Mouse (Mus musculus): ENCODE measurements around the gene Tuba1c. TPM values are rescaled to one million over a fixed set of nuclear protein-coding genes. Genes with fewer than 3 reads are reported as not detected.

Gene Tuba1c
- polyA plus RNA-seq, 1 experiment: 12.6 TPM

DNA sequence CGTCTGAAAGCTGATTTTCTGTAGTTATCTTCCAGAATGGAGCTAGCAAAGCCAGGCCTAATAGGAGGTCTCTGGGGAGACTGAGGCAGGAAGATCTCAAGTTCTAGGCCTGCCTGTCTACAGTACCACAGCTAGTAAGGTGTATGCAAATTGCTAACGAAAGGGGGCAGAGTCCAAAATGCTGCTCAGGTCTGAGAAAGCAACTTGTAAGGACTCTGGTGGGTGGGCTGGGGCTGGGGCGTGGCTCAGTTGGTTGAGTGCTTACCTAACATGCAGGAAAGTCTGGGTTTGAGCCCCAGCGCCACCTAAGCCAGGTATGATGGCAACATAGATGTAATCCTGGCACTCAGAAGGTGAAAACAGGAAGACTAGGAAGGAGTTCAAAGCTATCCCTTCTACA is 9.5 kb upstream of the Tuba1c start:
- Histone ChIP-seq H3K36me3 (ENCODE audit: control insufficient read depth) (no peaks in the 10 kb centered on the region), H3K4me1 (ENCODE audit: control insufficient read depth) (peaks cover 3% of the 10 kb centered on the region), H3K27me3 (ENCODE audit: control insufficient read depth) (peaks cover 11% of the 10 kb centered on the region), H3K9me3 (ENCODE audit: control insufficient read depth, low read length) (peaks cover 3% of the 10 kb centered on the region; the same call in 1 of the 2 replicates), H3K4me3 (replicated peaks) (no peak overlapping the region)
- no peak for TF ChIP-seq TAL1 (IDR thresholded peaks at IDR 0.05; ENCODE audit: low read length)
- TF ChIP-seq GATA1 (IDR thresholded peaks at IDR 0.05; ENCODE audit: low read length): no peak

DNA sequence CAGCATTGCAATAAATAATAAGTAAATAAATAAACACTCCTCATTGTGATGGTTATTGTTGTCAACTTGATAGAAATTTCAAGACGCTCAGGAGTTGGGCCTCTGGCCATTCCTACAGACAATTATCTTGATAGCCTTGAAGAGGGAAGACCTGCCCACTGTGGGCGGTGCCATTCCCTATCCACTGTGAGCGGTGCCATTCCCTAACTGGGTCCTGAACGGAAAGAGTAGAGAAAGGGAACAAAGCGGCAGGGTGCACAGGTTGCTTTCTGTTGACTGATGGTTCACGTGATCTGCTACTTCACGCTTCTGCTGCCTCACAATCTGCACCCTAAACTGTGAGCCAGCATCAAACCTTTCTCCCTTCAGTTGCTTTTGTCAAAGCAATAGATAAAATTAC is 8.4 kb upstream of the Tuba1c start:
- Histone ChIP-seq H3K36me3 (ENCODE audit: control insufficient read depth) (no peaks in the 10 kb centered on the region), H3K27me3 (ENCODE audit: control insufficient read depth) (peaks cover 13% of the 10 kb centered on the region), H3K9me3 (ENCODE audit: control insufficient read depth, low read length) (peaks cover 3% of the 10 kb centered on the region; the same call in 1 of the 2 replicates), H3K4me3 (replicated peaks) (no peak overlapping the region), H3K4me1 (ENCODE audit: control insufficient read depth) (peaks cover 7% of the 10 kb centered on the region)
- TF ChIP-seq GATA1 (IDR thresholded peaks at IDR 0.05; ENCODE audit: low read length): no peak
- TF ChIP-seq TAL1 (IDR thresholded peaks at IDR 0.05; ENCODE audit: low read length): no peak

- Histone ChIP-seq H3K27me3 (ENCODE audit: control insufficient read depth) (peaks cover 8% of the 10 kb centered on the region), H3K9me3 (ENCODE audit: control insufficient read depth, low read length) (peaks cover 3% of the 10 kb centered on the region; the same call in 1 of the 2 replicates), H3K4me3 (replicated peaks) (no peak overlapping the region), H3K36me3 (ENCODE audit: control insufficient read depth) (no peaks in the 10 kb centered on the region), H3K4me1 (ENCODE audit: control insufficient read depth) (peaks cover 32% of the 10 kb centered on the region)
- TF ChIP-seq GATA1 (IDR thresholded peaks at IDR 0.05; ENCODE audit: low read length) (no peak), TAL1 (IDR thresholded peaks at IDR 0.05; ENCODE audit: low read length) (no peak)
These were observed 4.9 kb upstream of the Tuba1c start for GRCm38 (mm10) chr15:99024668-99025314.

GRCm38 (mm10) chr15:99025414-99025813 is 4.3 kb upstream of the Tuba1c start:
- peaks cover 8% of the 10 kb centered on the region for H3K27me3 ChIP-seq (ENCODE audit: control insufficient read depth)
- TF ChIP-seq TAL1 (IDR thresholded peaks at IDR 0.05; ENCODE audit: low read length): no peak
- TF ChIP-seq GATA1 (IDR thresholded peaks at IDR 0.05; ENCODE audit: low read length): no peak
- H3K9me3 ChIP-seq (ENCODE audit: control insufficient read depth, low read length): peaks cover 3% of the 10 kb centered on the region; the same call in 1 of the 2 replicates
- no peak overlapping the region for H3K4me3 ChIP-seq (replicated peaks)
- no peaks in the 10 kb centered on the region for H3K36me3 ChIP-seq (ENCODE audit: control insufficient read depth)
- H3K4me1 ChIP-seq (ENCODE audit: control insufficient read depth): peaks cover 33% of the 10 kb centered on the region

DNA sequence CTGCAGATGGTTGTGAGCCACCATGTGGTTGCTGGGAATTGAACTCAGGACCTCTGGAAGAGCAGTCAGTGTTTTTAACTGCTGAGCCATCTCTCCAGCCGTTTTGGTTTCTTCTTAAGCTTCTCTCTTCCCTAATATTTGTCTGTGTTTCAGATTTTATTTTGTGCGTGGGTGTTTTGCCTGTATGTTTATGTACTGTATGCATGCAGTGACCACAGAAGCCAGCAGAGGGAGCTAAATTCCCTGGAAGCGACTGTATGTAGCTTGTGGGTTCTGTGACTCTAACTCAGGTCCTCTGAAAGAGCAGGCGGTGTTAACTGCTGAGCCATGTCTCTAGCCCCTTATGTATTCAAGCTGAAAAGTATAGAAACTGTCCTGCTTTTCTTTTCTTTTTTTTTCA is 3.4 kb upstream of the Tuba1c start:
- no peak overlapping the region for H3K4me3 ChIP-seq (replicated peaks)
- no peak for TF ChIP-seq GATA1 (IDR thresholded peaks at IDR 0.05; ENCODE audit: low read length)
- TF ChIP-seq TAL1 (IDR thresholded peaks at IDR 0.05; ENCODE audit: low read length): no peak
- peaks cover 33% of the 10 kb centered on the region for H3K4me1 ChIP-seq (ENCODE audit: control insufficient read depth)
- peaks cover 8% of the 10 kb centered on the region for H3K27me3 ChIP-seq (ENCODE audit: control insufficient read depth)
- H3K9me3 ChIP-seq (ENCODE audit: control insufficient read depth, low read length): peaks cover 1% of the 10 kb centered on the region; the same call in 1 of the 2 replicates
- peaks cover 2% of the 10 kb centered on the region for H3K36me3 ChIP-seq (ENCODE audit: control insufficient read depth)

DNA sequence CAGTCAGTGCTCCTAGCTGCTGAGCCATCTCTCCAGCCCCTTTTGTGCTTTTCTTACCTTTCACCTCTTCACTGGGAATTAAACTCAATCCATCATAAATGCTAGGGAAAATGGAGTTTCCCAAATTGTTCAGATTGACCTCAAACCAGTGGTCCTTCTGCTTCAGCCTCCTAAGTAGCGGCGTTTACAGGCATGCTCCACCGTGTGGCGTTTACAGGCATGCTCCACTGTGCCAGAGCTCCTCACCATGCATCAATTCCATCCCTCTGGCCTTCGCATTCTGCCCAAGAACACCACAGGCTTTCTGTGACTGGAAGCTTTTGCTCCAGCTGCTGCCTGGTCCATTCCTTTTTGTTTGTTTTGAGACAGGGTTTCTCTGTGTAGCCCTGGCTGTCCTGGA is 2.6 kb upstream of the Tuba1c start:
- H3K9me3 ChIP-seq (ENCODE audit: control insufficient read depth, low read length): no peaks in the 10 kb centered on the region
- peaks cover 8% of the 10 kb centered on the region for H3K27me3 ChIP-seq (ENCODE audit: control insufficient read depth)
- peaks cover 36% of the 10 kb centered on the region for H3K4me1 ChIP-seq (ENCODE audit: control insufficient read depth)
- H3K36me3 ChIP-seq (ENCODE audit: control insufficient read depth): peaks cover 11% of the 10 kb centered on the region
- no peak overlapping the region for H3K4me3 ChIP-seq (replicated peaks)
- no peak for TF ChIP-seq GATA1 (IDR thresholded peaks at IDR 0.05; ENCODE audit: low read length)
- no peak for TF ChIP-seq TAL1 (IDR thresholded peaks at IDR 0.05; ENCODE audit: low read length)

DNA sequence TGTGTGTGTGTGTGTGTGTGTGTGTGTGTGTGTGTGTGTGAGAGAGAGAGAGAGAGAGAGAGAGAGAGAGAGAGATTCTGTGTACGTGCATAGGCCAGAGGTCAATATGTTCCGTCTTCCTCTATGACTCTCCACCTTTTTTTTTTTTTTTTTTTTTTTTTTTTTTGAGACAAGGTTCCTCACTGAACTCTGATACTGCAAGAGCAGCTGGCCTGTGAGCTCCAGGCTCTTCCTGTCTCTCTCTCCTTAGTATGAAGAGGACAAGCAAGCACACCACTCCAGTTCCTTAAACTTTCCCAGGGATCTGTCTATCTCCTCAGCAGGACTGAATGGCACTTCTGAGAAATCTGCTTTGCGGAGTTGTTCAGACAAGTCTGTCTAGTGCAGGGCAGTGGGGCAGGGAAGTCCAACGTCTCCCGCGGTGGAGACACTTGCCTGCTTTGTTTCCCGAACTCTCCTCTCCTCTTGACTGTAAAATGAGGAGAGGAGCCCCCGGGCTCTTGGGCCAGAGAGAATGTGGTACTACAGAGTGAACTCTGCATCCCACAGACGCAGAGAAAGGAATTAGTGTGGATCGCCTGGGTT is 725 bp upstream of the Tuba1c start:
- peaks cover 54% of the 10 kb centered on the region for H3K4me1 ChIP-seq (ENCODE audit: control insufficient read depth)
- H3K9me3 ChIP-seq (ENCODE audit: control insufficient read depth, low read length): no peaks in the 10 kb centered on the region
- peak overlapping the region; percentile 70 for H3K4me3 ChIP-seq (replicated peaks)
- peaks cover 5% of the 10 kb centered on the region for H3K27me3 ChIP-seq (ENCODE audit: control insufficient read depth)
- peaks cover 29% of the 10 kb centered on the region for H3K36me3 ChIP-seq (ENCODE audit: control insufficient read depth)
- TF ChIP-seq GATA1 (IDR thresholded peaks at IDR 0.05; ENCODE audit: low read length): no peak
- TF ChIP-seq TAL1 (IDR thresholded peaks at IDR 0.05; ENCODE audit: low read length): no peak

DNA sequence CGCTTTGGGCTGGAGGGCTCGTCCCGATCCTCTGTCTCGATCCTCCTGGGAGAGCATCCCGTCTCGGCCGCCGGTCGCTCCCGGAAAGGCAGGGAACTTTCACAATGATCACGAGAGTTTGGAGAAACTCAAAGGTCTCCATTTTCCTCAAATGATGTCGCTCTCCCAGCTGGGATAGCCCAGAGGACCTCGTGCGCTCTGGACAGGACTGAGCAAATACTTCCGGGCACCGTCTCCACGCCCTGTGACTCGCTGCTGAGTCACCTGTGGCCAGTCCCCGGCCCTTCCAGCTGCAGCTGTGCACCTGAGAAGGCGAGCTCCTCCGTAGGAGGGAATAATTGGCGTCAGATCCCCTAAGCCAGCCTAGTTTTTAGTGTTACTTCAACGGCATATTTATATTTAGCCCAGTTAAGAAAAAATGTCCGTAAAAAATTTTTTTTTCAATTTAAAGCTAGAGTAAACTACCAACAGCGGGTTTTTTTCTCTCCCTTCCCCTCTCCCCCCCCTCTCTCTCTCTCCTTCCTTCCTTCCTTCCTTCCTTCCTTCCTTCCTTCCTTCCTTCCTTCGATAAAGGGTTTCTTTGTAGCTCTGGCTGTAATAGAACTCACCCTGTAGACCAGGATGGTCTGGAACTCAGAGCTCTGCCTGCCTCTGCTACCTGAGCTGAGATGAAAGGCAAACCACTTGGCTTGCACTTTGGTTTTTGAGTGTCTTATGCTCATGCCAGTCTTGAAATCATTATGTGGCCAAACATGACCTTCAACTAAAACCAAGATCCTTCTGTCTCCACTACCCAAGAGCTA is 1.1 kb downstream of the Tuba1c start:
- peaks cover 45% of the 10 kb centered on the region for H3K36me3 ChIP-seq (ENCODE audit: control insufficient read depth)
- H3K27me3 ChIP-seq (ENCODE audit: control insufficient read depth): no peaks in the 10 kb centered on the region
- H3K4me1 ChIP-seq (ENCODE audit: control insufficient read depth): peaks cover 60% of the 10 kb centered on the region
- no peaks in the 10 kb centered on the region for H3K9me3 ChIP-seq (ENCODE audit: control insufficient read depth, low read length)
- TF ChIP-seq GATA1 (IDR thresholded peaks at IDR 0.05; ENCODE audit: low read length): no peak
- TF ChIP-seq TAL1 (IDR thresholded peaks at IDR 0.05; ENCODE audit: low read length): no peak
- peak overlapping the region; percentile 70 for H3K4me3 ChIP-seq (replicated peaks)

- no peaks in the 10 kb centered on the region for H3K27me3 ChIP-seq (ENCODE audit: control insufficient read depth)
- peaks cover 63% of the 10 kb centered on the region for H3K4me1 ChIP-seq (ENCODE audit: control insufficient read depth)
- no peaks in the 10 kb centered on the region for H3K9me3 ChIP-seq (ENCODE audit: control insufficient read depth, low read length)
These were observed 1.6 kb downstream of the Tuba1c start for GRCm38 (mm10) chr15:99031388-99031675.

More at GRCm38 (mm10) chr15:99031388-99031675, 1.6 kb downstream of the Tuba1c start:
- peak overlapping the region; percentile 70 for H3K4me3 ChIP-seq (replicated peaks)
- H3K36me3 ChIP-seq (ENCODE audit: control insufficient read depth): peaks cover 51% of the 10 kb centered on the region
- no peak for TF ChIP-seq GATA1 (IDR thresholded peaks at IDR 0.05; ENCODE audit: low read length)
- TF ChIP-seq TAL1 (IDR thresholded peaks at IDR 0.05; ENCODE audit: low read length): no peak

Measured in erythroblast, embryonic 14.5 days (primary cell).